Mouse (Mus musculus) kidney, embryonic 14.5 days (tissue): Measurements from ENCODE around the gene Dpp7. TPM values are rescaled to one million over a fixed set of nuclear protein-coding genes. Genes with fewer than 3 reads are reported as not detected.

Experiments
- ATAC-seq: fragments of 200-750 bp; cut with Nextera tagmentation; 2 replicates; pipeline ENCODE4 v1.8.0; 2017; ENCODE audit warnings: moderate number of reproducible peaks, mild to moderate bottlenecking, moderate TSS enrichment, moderate library complexity; ENCODE audit not compliant: low FRiP score, low TSS enrichment
- H3K27ac ChIP-seq: fragments of 300-500 bp; sonication (generic); 2 replicates; pipeline ENCODE4 v1.5.1; 2014; ENCODE audit warnings: low read depth, mild to moderate bottlenecking, low read length, moderate library complexity, mixed read lengths
- H3K27me3 ChIP-seq: fragments of 300-500 bp; sonication (generic); 2 replicates; pipeline ENCODE4 v1.6.1; 2014; ENCODE audit warnings: mild to moderate bottlenecking, low read length; ENCODE audit not compliant: control insufficient read depth, insufficient read depth
- H3K36me3 ChIP-seq: fragments of 300-500 bp; sonication (generic); 2 replicates; pipeline ENCODE4 v1.6.1; 2014; ENCODE audit warnings: low read length, mixed read lengths; ENCODE audit not compliant: control insufficient read depth, insufficient read depth
- H3K4me1 ChIP-seq: fragments of 300-500 bp; sonication (generic); 2 replicates; pipeline ENCODE4 v1.6.1; 2014; ENCODE audit warnings: low read length, mixed read lengths; ENCODE audit not compliant: control insufficient read depth, insufficient read depth
- H3K4me2 ChIP-seq: fragments of 300-500 bp; sonication (generic); replicated peaks from 2 replicates; pipeline ENCODE4 v1.6.1; 2014; ENCODE audit warnings: low read depth, mild to moderate bottlenecking, low read length
- H3K4me3 ChIP-seq: fragments of 300-500 bp; sonication (generic); 2 replicates; pipeline ENCODE4 v1.5.1; 2014; ENCODE audit warnings: mild to moderate bottlenecking, low read length
- H3K9ac ChIP-seq: fragments of 300-500 bp; sonication (generic); 2 replicates; pipeline ENCODE4 v1.6.1; 2014; ENCODE audit warnings: low read depth, mild to moderate bottlenecking, low read length, moderate library complexity
- H3K9me3 ChIP-seq: fragments of 300-500 bp; sonication (generic); 2 replicates; pipeline ENCODE4 v1.6.1; 2016; ENCODE audit warnings: low read length; ENCODE audit not compliant: control insufficient read depth
- WGBS: fragments of 180-500 bp; shearing (Covaris S2); extraction: QIAGEN DNeasy Blood & Tissue Kit; methylation state at CpG from one replicate; pipeline ENCODE4 v1.1.7; 2014; 5-methylcytosine and 5-hydroxymethylcytosine counted together
- polyA plus RNA-seq: library from polyadenylated mRNA; unstranded; fragments of >200 nt; fragmentation: Nextera tagmentation; extraction: Ambion mirVana; gene quantifications from 2 replicates; pipeline ENCODE4 v1.2.1, GENCODE M21; 2014

Gene Dpp7
- polyA plus RNA-seq, 1 experiment from 2014 or later = 16.2 TPM

- no peak overlapping the region for H3K9ac ChIP-seq
- no peak overlapping the region for H3K27ac ChIP-seq
- H3K4me2 ChIP-seq = no peak overlapping the region
- no peaks in the 10 kb centered on the region for H3K36me3 ChIP-seq
- peaks cover 17% of the 10 kb centered on the region; the same call in 1 of the 2 replicates for H3K4me1 ChIP-seq
- ATAC-seq = no peak
- 28% methylated on average over 1 of the region's 1 CpGs for WGBS
- H3K27me3 ChIP-seq = peaks cover 65% of the 10 kb centered on the region
- H3K4me3 ChIP-seq = no peak overlapping the region
- H3K9me3 ChIP-seq = no peaks in the 10 kb centered on the region
Observed at GRCm38 (mm10) chr2:25397010-25397409, 40.9 kb upstream of the Dpp7 start.

GRCm38 (mm10) chr2:25396597-25396983, 40.4 kb upstream of the Dpp7 start:
- peaks cover 17% of the 10 kb centered on the region; the same call in 1 of the 2 replicates for H3K4me1 ChIP-seq
- H3K4me3 ChIP-seq = peak overlapping the region; percentile 45; the same call in 1 of the 2 replicates
- H3K9ac ChIP-seq = no peak overlapping the region
- 27% methylated on average over 3 of the region's 3 CpGs for WGBS
- no peak overlapping the region for H3K27ac ChIP-seq
- no peaks in the 10 kb centered on the region for H3K36me3 ChIP-seq
- H3K9me3 ChIP-seq = no peaks in the 10 kb centered on the region
- peaks cover 62% of the 10 kb centered on the region for H3K27me3 ChIP-seq
- H3K4me2 ChIP-seq = peak overlapping the region; percentile 71
- no peak for ATAC-seq

GRCm38 (mm10) chr2:25395721-25396596, 39.8 kb upstream of the Dpp7 start, which contains the start of gene Entpd2:
Gene Entpd2, plus strand, starts transcription at chr2:25395874.
- WGBS = under 1% methylated on average over 57 of the region's 57 CpGs
- Histone ChIP-seq H3K27ac (no peak within 1 kb of the TSS), H3K9ac (peak within 1 kb of the TSS; percentile 7; the same call in 1 of the 2 replicates), H3K4me2 (peak within 1 kb of the TSS; percentile 71), H3K4me3 (peak within 1 kb of the TSS; percentile 45), H3K4me1 (peaks cover 17% of the 10 kb centered on the region; the same call in 1 of the 2 replicates), H3K27me3 (peaks cover 58% of the 10 kb centered on the region), H3K9me3 (no peaks in the 10 kb centered on the region), H3K36me3 (no peaks in the 10 kb centered on the region)
- peak; percentile 51 for ATAC-seq

GRCm38 (mm10) chr2:25394281-25395221, 38.4 kb upstream of the Dpp7 start:
- 42% methylated on average over 3 of the region's 3 CpGs for WGBS
- H3K9ac ChIP-seq = no peak overlapping the region

GRCm38 (mm10) chr2:25391266-25391665, 35.1 kb upstream of the Dpp7 start:
- H3K27me3 ChIP-seq = peaks cover 19% of the 10 kb centered on the region; the same call in 1 of the 2 replicates
- H3K4me2 ChIP-seq = no peak overlapping the region
- no peak overlapping the region for H3K4me3 ChIP-seq
- no peaks in the 10 kb centered on the region for H3K9me3 ChIP-seq
- peaks cover 17% of the 10 kb centered on the region; the same call in 1 of the 2 replicates for H3K4me1 ChIP-seq
- no peak for ATAC-seq
- no peak overlapping the region for H3K9ac ChIP-seq
- H3K36me3 ChIP-seq = no peaks in the 10 kb centered on the region
- no peak overlapping the region for H3K27ac ChIP-seq
- 73% methylated on average over 5 of the region's 5 CpGs for WGBS

More at GRCm38 (mm10) chr2:25394281-25395221, 38.4 kb upstream of the Dpp7 start:
- Histone ChIP-seq H3K9me3 (no peaks in the 10 kb centered on the region), H3K36me3 (no peaks in the 10 kb centered on the region), H3K27ac (no peak overlapping the region), H3K27me3 (peaks cover 44% of the 10 kb centered on the region), H3K4me1 (peaks cover 17% of the 10 kb centered on the region; the same call in 1 of the 2 replicates), H3K4me2 (no peak overlapping the region), H3K4me3 (no peak overlapping the region)
- ATAC-seq = no peak

GRCm38 (mm10) chr2:25384492-25384891, 28.3 kb upstream of the Dpp7 start:
- ATAC-seq = no peak
- Histone ChIP-seq H3K27me3 (no peaks in the 10 kb centered on the region), H3K9me3 (no peaks in the 10 kb centered on the region), H3K4me2 (no peak overlapping the region), H3K27ac (no peak overlapping the region), H3K4me3 (no peak overlapping the region), H3K4me1 (no peaks in the 10 kb centered on the region), H3K36me3 (no peaks in the 10 kb centered on the region), H3K9ac (no peak overlapping the region)
- 77% methylated on average over 5 of the region's 5 CpGs for WGBS

- no peaks in the 10 kb centered on the region for H3K9me3 ChIP-seq
- peaks cover 16% of the 10 kb centered on the region for H3K4me1 ChIP-seq
- no peak overlapping the region for H3K4me2 ChIP-seq
- H3K4me3 ChIP-seq = no peak overlapping the region
- H3K9ac ChIP-seq = no peak overlapping the region
- no peak overlapping the region for H3K27ac ChIP-seq
- no peaks in the 10 kb centered on the region for H3K27me3 ChIP-seq
- 76% methylated on average over 4 of the region's 4 CpGs for WGBS
- no peak for ATAC-seq
- peaks cover 32% of the 10 kb centered on the region for H3K36me3 ChIP-seq
Observed at GRCm38 (mm10) chr2:25376589-25376988, 20.4 kb upstream of the Dpp7 start.

- peak overlapping the region; percentile 97 for H3K4me2 ChIP-seq
- peaks cover 16% of the 10 kb centered on the region for H3K4me1 ChIP-seq
- no peak overlapping the region for H3K27ac ChIP-seq
Observed at GRCm38 (mm10) chr2:25373431-25373830, 17.3 kb upstream of the Dpp7 start.

More at GRCm38 (mm10) chr2:25373431-25373830, 17.3 kb upstream of the Dpp7 start:
- peak overlapping the region; percentile 55 for H3K4me3 ChIP-seq
- 33% methylated on average over 2 of the region's 2 CpGs for WGBS
- no peaks in the 10 kb centered on the region for H3K27me3 ChIP-seq
- no peak for ATAC-seq
- H3K36me3 ChIP-seq = peaks cover 31% of the 10 kb centered on the region
- no peaks in the 10 kb centered on the region for H3K9me3 ChIP-seq
- H3K9ac ChIP-seq = peak overlapping the region; percentile 69
